Mouse (Mus musculus): ENCODE measurements around the gene Nsun3. TPM values are rescaled to one million over a fixed set of nuclear protein-coding genes. Genes with fewer than 3 reads are reported as not detected.
"Not testable (repeated sequence)": the region's sequence is repeated elsewhere in the genome, so short reads cannot be mapped to it uniquely, and the experiment has no call there.

Nsun3 gene
- polyA plus RNA-seq, 1 experiment from 2014 or later: 10.5 TPM

- no peak for ATAC-seq (ENCODE audit: low FRiP score, low TSS enrichment)
- no peaks in the 10 kb centered on the region for H3K4me1 ChIP-seq (ENCODE audit: control insufficient read depth, insufficient read depth, low read length)
- H3K4me2 ChIP-seq (replicated peaks; ENCODE audit: low read depth, low read length): no peak overlapping the region
- peaks cover 4% of the 10 kb centered on the region; the same call in 1 of the 2 replicates for H3K9me3 ChIP-seq (ENCODE audit: control insufficient read depth, low read length)
- H3K4me3 ChIP-seq (ENCODE audit: low read length): no peak overlapping the region
- H3K36me3 ChIP-seq (ENCODE audit: control insufficient read depth, insufficient read depth, low read length): no peaks in the 10 kb centered on the region
- no peaks in the 10 kb centered on the region for H3K27me3 ChIP-seq (ENCODE audit: control insufficient read depth, insufficient read depth, low read length)
- no peak overlapping the region for H3K9ac ChIP-seq (ENCODE audit: low read depth, low read length)
- 87% methylated on average over 3 of the region's 3 CpGs for WGBS
- H3K27ac ChIP-seq (ENCODE audit: low read depth, low read length): no peak overlapping the region
These were observed 56.8 kb downstream of the Nsun3 start for GRCm38 (mm10) chr16:62729846-62730245.

- ATAC-seq (ENCODE audit: low FRiP score, low TSS enrichment): peak; percentile 69; the same call in 1 of the 2 replicates
- not testable (repeated sequence) for H3K27me3 ChIP-seq (ENCODE audit: control insufficient read depth, insufficient read depth, low read length); H3K4me2 ChIP-seq (replicated peaks; ENCODE audit: low read depth, low read length); H3K4me3 ChIP-seq (ENCODE audit: low read length); H3K9me3 ChIP-seq (ENCODE audit: control insufficient read depth, low read length); H3K4me1 ChIP-seq (ENCODE audit: control insufficient read depth, insufficient read depth, low read length); H3K36me3 ChIP-seq (ENCODE audit: control insufficient read depth, insufficient read depth, low read length); H3K27ac ChIP-seq (ENCODE audit: low read depth, low read length); H3K9ac ChIP-seq (ENCODE audit: low read depth, low read length)
- 68% methylated on average over 8 of the region's 11 CpGs for WGBS
These were observed 68.4 kb downstream of the Nsun3 start for GRCm38 (mm10) chr16:62718255-62718654.

- H3K27ac ChIP-seq (ENCODE audit: low read depth, low read length): no peak overlapping the region
- no peak overlapping the region for H3K9ac ChIP-seq (ENCODE audit: low read depth, low read length)
- no peaks in the 10 kb centered on the region for H3K9me3 ChIP-seq (ENCODE audit: control insufficient read depth, low read length)
- no peaks in the 10 kb centered on the region for H3K27me3 ChIP-seq (ENCODE audit: control insufficient read depth, insufficient read depth, low read length)
- H3K36me3 ChIP-seq (ENCODE audit: control insufficient read depth, insufficient read depth, low read length): no peaks in the 10 kb centered on the region
- no peak for ATAC-seq (ENCODE audit: low FRiP score, low TSS enrichment)
- H3K4me2 ChIP-seq (replicated peaks; ENCODE audit: low read depth, low read length): no peak overlapping the region
- no peaks in the 10 kb centered on the region for H3K4me1 ChIP-seq (ENCODE audit: control insufficient read depth, insufficient read depth, low read length)
- H3K4me3 ChIP-seq (ENCODE audit: low read length): no peak overlapping the region
- WGBS: 62% methylated on average over 8 of the region's 8 CpGs
These were observed 96.2 kb downstream of the Nsun3 start for GRCm38 (mm10) chr16:62690436-62690835.

DNA sequence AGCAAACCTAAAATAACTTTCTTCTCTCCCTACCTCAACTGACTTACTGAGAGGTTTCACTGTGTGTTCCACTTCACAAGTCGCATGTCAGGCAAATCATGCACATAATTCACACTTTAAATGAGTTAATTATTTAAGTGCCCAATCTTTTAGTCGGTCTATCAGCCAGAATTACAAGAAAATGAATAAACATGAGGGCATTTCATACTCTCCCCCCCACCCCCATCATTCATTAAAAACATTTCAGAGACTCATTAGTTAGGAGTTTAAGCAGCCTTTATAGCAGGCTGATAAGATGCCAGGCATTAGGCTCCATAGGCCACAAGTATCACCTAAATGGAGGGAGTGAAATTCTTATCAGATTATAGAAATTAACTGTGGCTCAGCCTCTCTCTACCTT lies 100.5 kb downstream of the Nsun3 start:
- H3K4me2 ChIP-seq (replicated peaks; ENCODE audit: low read depth, low read length): no peak overlapping the region
- H3K9ac ChIP-seq (ENCODE audit: low read depth, low read length): no peak overlapping the region
- H3K9me3 ChIP-seq (ENCODE audit: control insufficient read depth, low read length): no peaks in the 10 kb centered on the region
- no peak for ATAC-seq (ENCODE audit: low FRiP score, low TSS enrichment)
- H3K4me1 ChIP-seq (ENCODE audit: control insufficient read depth, insufficient read depth, low read length): no peaks in the 10 kb centered on the region
- H3K36me3 ChIP-seq (ENCODE audit: control insufficient read depth, insufficient read depth, low read length): no peaks in the 10 kb centered on the region
- no peaks in the 10 kb centered on the region for H3K27me3 ChIP-seq (ENCODE audit: control insufficient read depth, insufficient read depth, low read length)
- no peak overlapping the region for H3K27ac ChIP-seq (ENCODE audit: low read depth, low read length)
- WGBS: 53% methylated on average over 2 of the region's 2 CpGs
- H3K4me3 ChIP-seq (ENCODE audit: low read length): no peak overlapping the region

DNA sequence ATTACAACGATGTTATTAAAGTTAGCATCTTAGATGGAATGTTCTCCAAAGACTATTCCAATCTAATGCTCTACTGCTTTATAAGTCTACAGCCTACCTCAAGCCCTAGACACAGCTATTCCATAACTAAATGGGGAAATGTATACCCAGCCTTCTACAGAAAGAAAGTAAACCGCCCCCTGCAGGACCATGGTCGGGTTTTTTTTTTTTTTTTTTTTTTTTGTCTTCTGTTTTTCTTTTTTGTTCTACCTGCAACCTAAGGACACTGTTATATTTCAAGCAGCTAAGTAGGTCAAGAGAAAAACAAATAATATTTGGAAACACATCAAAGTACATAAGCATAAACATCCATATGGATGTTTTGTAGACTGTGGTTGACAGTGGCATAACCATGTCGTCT lies 101.1 kb downstream of the Nsun3 start:
- Histone ChIP-seq H3K4me1 (ENCODE audit: control insufficient read depth, insufficient read depth, low read length) (no peaks in the 10 kb centered on the region), H3K4me2 (replicated peaks; ENCODE audit: low read depth, low read length) (no peak overlapping the region), H3K9ac (ENCODE audit: low read depth, low read length) (no peak overlapping the region), H3K9me3 (ENCODE audit: control insufficient read depth, low read length) (no peaks in the 10 kb centered on the region), H3K27ac (ENCODE audit: low read depth, low read length) (no peak overlapping the region), H3K36me3 (ENCODE audit: control insufficient read depth, insufficient read depth, low read length) (no peaks in the 10 kb centered on the region), H3K27me3 (ENCODE audit: control insufficient read depth, insufficient read depth, low read length) (no peaks in the 10 kb centered on the region), H3K4me3 (ENCODE audit: low read length) (no peak overlapping the region)
- no peak for ATAC-seq (ENCODE audit: low FRiP score, low TSS enrichment)
- WGBS: 82% methylated on average over 4 of the region's 4 CpGs

Small RNA genes within 50 kb of the gene (microRNA-seq; reads per million reads assigned to microRNA genes)
- gene Gm25986: not detected

Other genes starting within 250 kb of the Nsun3 start
- gene Stx19, start 27.9 kb upstream of the Nsun3 start, polyA plus RNA-seq (2014; fragmentation: Nextera tagmentation; extraction: Ambion mirVana): 0.38 and 0.63 TPM in 2 replicates
- 12.4 and 19.0 TPM in 2 replicates for gene Arl13b, start 60.2 kb upstream of the Nsun3 start, polyA plus RNA-seq (2014; fragmentation: Nextera tagmentation; extraction: Ambion mirVana)
- gene Pros1, start 67.5 kb upstream of the Nsun3 start, polyA plus RNA-seq (2014; fragmentation: Nextera tagmentation; extraction: Ambion mirVana): 12.7 and 28.9 TPM in 2 replicates